Mouse (Mus musculus) right cerebral cortex, postnatal 4 days (tissue): ENCODE data around the gene Camta1.

Source experiments
- DNase-seq: peaks from one replicate; pipeline ENCODE4 v3.0.0-alpha.2; 2022

Gene Camta1

GRCm38 (mm10) chr4:150962231-150962630 lies 899.4 kb downstream of the Camta1 start:
- DNase-seq, result no peak

GRCm38 (mm10) chr4:150958536-150958935 lies 903.1 kb downstream of the Camta1 start:
- no peak for DNase-seq

- no peak for DNase-seq
These were observed 904.6 kb downstream of the Camta1 start for GRCm38 (mm10) chr4:150957106-150957458.

GRCm38 (mm10) chr4:150956369-150957105 lies 905.1 kb downstream of the Camta1 start:
- no peak for DNase-seq

- no peak for DNase-seq
These were observed 910.7 kb downstream of the Camta1 start for GRCm38 (mm10) chr4:150950972-150951371.

- no peak for DNase-seq
These were observed 917.0 kb downstream of the Camta1 start for GRCm38 (mm10) chr4:150944707-150945106.

- no peak for DNase-seq
These were observed 921.6 kb downstream of the Camta1 start for GRCm38 (mm10) chr4:150939991-150940651.

GRCm38 (mm10) chr4:150938063-150938452 lies 923.6 kb downstream of the Camta1 start:
- DNase-seq, result no peak

- peak; percentile 44 for DNase-seq
These were observed 924.2 kb downstream of the Camta1 start for GRCm38 (mm10) chr4:150937293-150938062.

- no peak for DNase-seq
These were observed 928.2 kb downstream of the Camta1 start for GRCm38 (mm10) chr4:150933503-150933902.

- DNase-seq, result no peak
These were observed 933.9 kb downstream of the Camta1 start for GRCm38 (mm10) chr4:150927789-150928188.

- DNase-seq, result no peak
These were observed 934.6 kb downstream of the Camta1 start for GRCm38 (mm10) chr4:150926924-150927705.

GRCm38 (mm10) chr4:150925923-150926322 lies 935.8 kb downstream of the Camta1 start:
- DNase-seq, result no peak

- no peak for DNase-seq
These were observed 936.7 kb downstream of the Camta1 start for GRCm38 (mm10) chr4:150924936-150925335.

- DNase-seq, result no peak
These were observed 937.4 kb downstream of the Camta1 start for GRCm38 (mm10) chr4:150924308-150924707.

- DNase-seq, result no peak
These were observed 940.5 kb downstream of the Camta1 start for GRCm38 (mm10) chr4:150921206-150921605.

- no peak for DNase-seq
These were observed 944.2 kb downstream of the Camta1 start for GRCm38 (mm10) chr4:150917336-150918027.

GRCm38 (mm10) chr4:150915181-150915906 lies 946.3 kb downstream of the Camta1 start:
- no peak for DNase-seq

GRCm38 (mm10) chr4:150914290-150914733 lies 947.4 kb downstream of the Camta1 start, which contains the start of the genes Park7 and Tnfrsf9:
TSS of gene Park7 (minus strand) at chr4:150914437.
TSS of gene Tnfrsf9 (plus strand) at chr4:150914562.
- DNase-seq, result peak; percentile 97

GRCm38 (mm10) chr4:150913743-150914142 lies 947.9 kb downstream of the Camta1 start:
- no peak for DNase-seq
